Mouse (Mus musculus): ENCODE data around the gene Rbfox3. TPM values are rescaled to one million over a fixed set of nuclear protein-coding genes. Genes with fewer than 3 reads are reported as not detected.

Rbfox3 gene
- polyA plus RNA-seq, 1 experiment: not detected

DNA sequence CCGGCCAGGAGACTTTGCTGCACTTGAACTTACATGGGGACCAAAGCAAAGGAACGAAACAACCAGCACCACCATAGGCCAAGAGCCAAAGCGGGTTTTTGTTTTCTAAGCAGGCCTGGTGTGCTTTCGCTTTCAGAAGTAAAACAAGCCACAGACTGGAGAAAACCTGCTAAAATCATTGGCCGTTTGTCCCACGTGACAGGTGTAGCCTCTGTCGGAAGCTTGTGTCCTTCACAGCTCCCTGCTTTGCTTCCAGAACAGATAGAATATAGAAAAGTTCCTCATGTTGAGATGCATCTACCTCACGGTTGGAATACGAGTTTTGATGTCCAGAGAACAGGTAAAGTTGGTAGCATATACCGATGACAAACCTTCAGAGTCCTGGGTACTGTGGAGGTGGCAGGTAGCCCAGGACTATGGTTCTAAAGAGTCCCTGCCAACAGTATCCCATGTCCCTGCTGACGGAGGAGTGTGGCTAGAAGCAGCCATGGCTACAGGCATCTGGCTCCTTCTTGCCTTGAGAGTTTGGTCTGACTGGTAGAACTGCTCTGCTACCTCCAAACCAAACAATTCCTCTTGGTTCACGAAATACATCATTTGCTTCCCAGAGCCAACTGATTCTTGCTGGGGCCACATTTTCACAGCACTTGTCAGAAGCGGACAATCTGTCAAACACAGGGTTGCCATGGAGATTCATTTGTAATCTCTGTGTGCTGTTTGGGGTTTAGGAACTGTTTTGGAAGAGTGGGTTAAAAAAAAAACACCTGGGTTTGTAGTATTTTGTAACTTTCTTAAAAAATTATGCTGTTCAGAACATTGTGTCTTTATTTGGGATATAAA is 258.8 kb downstream of the Rbfox3 start:
- Histone ChIP-seq H3K27me3 (ENCODE audit: control insufficient read depth, insufficient read depth, insufficient read length) (peaks cover 70% of the 10 kb centered on the region), H3K4me2 (ENCODE audit: low read depth) (no peak overlapping the region), H3K4me3 (no peak overlapping the region), H3K36me3 (ENCODE audit: control insufficient read depth, insufficient read depth) (no peaks in the 10 kb centered on the region), H3ac (ENCODE audit: control insufficient read depth, insufficient read length) (no peak overlapping the region), H3K79me2 (ENCODE audit: control insufficient read depth, insufficient read depth) (no peaks in the 10 kb centered on the region)
- no peak for TF ChIP-seq POLR2AphosphoS2 (IDR thresholded peaks at IDR 0.05; ENCODE audit: insufficient read length, low read depth)
- TF ChIP-seq SRF (IDR thresholded peaks at IDR 0.05; ENCODE audit: control insufficient read depth, insufficient read length, low read depth): no peak
- TF ChIP-seq MAX (IDR thresholded peaks at IDR 0.05; ENCODE audit: low read depth): no peak
- TF ChIP-seq REST (IDR thresholded peaks at IDR 0.05; ENCODE audit: insufficient read depth, insufficient read length): no peak
- TF ChIP-seq MYOD1 (IDR thresholded peaks at IDR 0.05; ENCODE audit: control insufficient read depth in 1 of 3, insufficient read length in 2 of 3, low read depth in 2 of 3): no peak
- TF ChIP-seq POLR2A (IDR thresholded peaks at IDR 0.05; ENCODE audit: insufficient read length, low read depth): no peak
- no peak for TF ChIP-seq TCF12 (IDR thresholded peaks at IDR 0.05; ENCODE audit: insufficient read depth, poor library complexity, severe bottlenecking)
- TF ChIP-seq USF1 (IDR thresholded peaks at IDR 0.05; ENCODE audit: low read depth): no peak
- no peak for TF ChIP-seq E2F4 (IDR thresholded peaks at IDR 0.05; ENCODE audit: insufficient read depth)
- TF ChIP-seq TCF3 (IDR thresholded peaks at IDR 0.05; ENCODE audit: insufficient read length, low read depth): no peak
- no peak for TF ChIP-seq CEBPB (IDR thresholded peaks at IDR 0.05; ENCODE audit: insufficient read depth, poor library complexity, severe bottlenecking)
- TF ChIP-seq MYOG (IDR thresholded peaks at IDR 0.05; ENCODE audit: control insufficient read depth in 1 of 3, insufficient read depth in 1 of 3, insufficient read length in 2 of 3, low read depth in 2 of 3): no peak

- Histone ChIP-seq H3K36me3 (ENCODE audit: control insufficient read depth, insufficient read depth) (no peaks in the 10 kb centered on the region), H3K4me3 (no peak overlapping the region), H3K27me3 (ENCODE audit: control insufficient read depth, insufficient read depth, insufficient read length) (peaks cover 68% of the 10 kb centered on the region), H3K79me2 (ENCODE audit: control insufficient read depth, insufficient read depth) (no peaks in the 10 kb centered on the region), H3K4me2 (ENCODE audit: low read depth) (no peak overlapping the region), H3ac (ENCODE audit: control insufficient read depth, insufficient read length) (no peak overlapping the region)
- TF ChIP-seq MYOD1 (IDR thresholded peaks at IDR 0.05; ENCODE audit: control insufficient read depth in 1 of 3, insufficient read length in 2 of 3, low read depth in 2 of 3): no peak
Observed at GRCm38 (mm10) chr11:118648369-118648768, 263.0 kb downstream of the Rbfox3 start.

GRCm38 (mm10) chr11:118646864-118647263 is 264.5 kb downstream of the Rbfox3 start:
- no peaks in the 10 kb centered on the region for H3K36me3 ChIP-seq (ENCODE audit: control insufficient read depth, insufficient read depth)
- no peak overlapping the region for H3ac ChIP-seq (ENCODE audit: control insufficient read depth, insufficient read length)
- no peak overlapping the region for H3K4me3 ChIP-seq
- TF ChIP-seq TCF12 (IDR thresholded peaks at IDR 0.05; ENCODE audit: insufficient read depth, poor library complexity, severe bottlenecking): no peak
- TF ChIP-seq POLR2A (IDR thresholded peaks at IDR 0.05; ENCODE audit: insufficient read length, low read depth): no peak
- TF ChIP-seq MAX (IDR thresholded peaks at IDR 0.05; ENCODE audit: low read depth): no peak
- TF ChIP-seq MYOD1 (IDR thresholded peaks at IDR 0.05; ENCODE audit: control insufficient read depth in 1 of 3, insufficient read length in 2 of 3, low read depth in 2 of 3): no peak
- TF ChIP-seq CEBPB (IDR thresholded peaks at IDR 0.05; ENCODE audit: insufficient read depth, poor library complexity, severe bottlenecking): no peak
- TF ChIP-seq E2F4 (IDR thresholded peaks at IDR 0.05; ENCODE audit: insufficient read depth): no peak
- no peak for TF ChIP-seq MYOG (IDR thresholded peaks at IDR 0.05; ENCODE audit: control insufficient read depth in 1 of 3, insufficient read depth in 1 of 3, insufficient read length in 2 of 3, low read depth in 2 of 3)
- no peak for TF ChIP-seq POLR2AphosphoS2 (IDR thresholded peaks at IDR 0.05; ENCODE audit: insufficient read length, low read depth)
- no peak for TF ChIP-seq SRF (IDR thresholded peaks at IDR 0.05; ENCODE audit: control insufficient read depth, insufficient read length, low read depth)
- no peak for TF ChIP-seq REST (IDR thresholded peaks at IDR 0.05; ENCODE audit: insufficient read depth, insufficient read length)
- no peak for TF ChIP-seq TCF3 (IDR thresholded peaks at IDR 0.05; ENCODE audit: insufficient read length, low read depth)
- H3K27me3 ChIP-seq (ENCODE audit: control insufficient read depth, insufficient read depth, insufficient read length): peaks cover 65% of the 10 kb centered on the region
- H3K79me2 ChIP-seq (ENCODE audit: control insufficient read depth, insufficient read depth): no peaks in the 10 kb centered on the region
- no peak overlapping the region for H3K4me2 ChIP-seq (ENCODE audit: low read depth)

DNA sequence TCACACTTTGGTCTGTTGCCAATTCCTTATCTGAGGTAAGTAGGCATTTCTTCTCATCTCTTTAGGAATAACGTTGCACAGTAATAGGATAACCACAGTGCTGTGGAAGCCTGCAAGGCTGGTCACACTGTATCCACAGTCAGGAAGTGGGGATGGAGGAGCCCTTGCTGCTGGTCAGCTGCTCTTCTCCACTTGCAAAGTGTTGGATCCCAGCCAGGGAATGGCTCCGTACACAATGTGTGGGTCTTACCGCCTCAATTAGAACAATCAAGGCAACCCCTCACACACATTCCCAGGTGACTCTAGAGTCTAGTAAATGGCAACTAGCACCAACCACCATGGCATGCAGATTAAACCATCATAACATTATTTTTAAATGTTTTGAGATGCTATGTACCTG is 266.2 kb downstream of the Rbfox3 start:
- Histone ChIP-seq H3K79me2 (ENCODE audit: control insufficient read depth, insufficient read depth) (no peaks in the 10 kb centered on the region), H3K36me3 (ENCODE audit: control insufficient read depth, insufficient read depth) (no peaks in the 10 kb centered on the region), H3K4me2 (ENCODE audit: low read depth) (no peak overlapping the region), H3K4me3 (no peak overlapping the region), H3ac (ENCODE audit: control insufficient read depth, insufficient read length) (no peak overlapping the region), H3K27me3 (ENCODE audit: control insufficient read depth, insufficient read depth, insufficient read length) (peaks cover 48% of the 10 kb centered on the region)
- no peak for TF ChIP-seq USF1 (IDR thresholded peaks at IDR 0.05; ENCODE audit: low read depth)
- TF ChIP-seq MAX (IDR thresholded peaks at IDR 0.05; ENCODE audit: low read depth): no peak
- no peak for TF ChIP-seq MYOG (IDR thresholded peaks at IDR 0.05; ENCODE audit: control insufficient read depth in 1 of 3, insufficient read depth in 1 of 3, insufficient read length in 2 of 3, low read depth in 2 of 3)
- TF ChIP-seq TCF3 (IDR thresholded peaks at IDR 0.05; ENCODE audit: insufficient read length, low read depth): no peak
- no peak for TF ChIP-seq REST (IDR thresholded peaks at IDR 0.05; ENCODE audit: insufficient read depth, insufficient read length)
- TF ChIP-seq SRF (IDR thresholded peaks at IDR 0.05; ENCODE audit: control insufficient read depth, insufficient read length, low read depth): no peak
- TF ChIP-seq TCF12 (IDR thresholded peaks at IDR 0.05; ENCODE audit: insufficient read depth, poor library complexity, severe bottlenecking): no peak
- TF ChIP-seq MYOD1 (IDR thresholded peaks at IDR 0.05; ENCODE audit: control insufficient read depth in 1 of 3, insufficient read length in 2 of 3, low read depth in 2 of 3): no peak
- no peak for TF ChIP-seq E2F4 (IDR thresholded peaks at IDR 0.05; ENCODE audit: insufficient read depth)
- no peak for TF ChIP-seq POLR2A (IDR thresholded peaks at IDR 0.05; ENCODE audit: insufficient read length, low read depth)

DNA sequence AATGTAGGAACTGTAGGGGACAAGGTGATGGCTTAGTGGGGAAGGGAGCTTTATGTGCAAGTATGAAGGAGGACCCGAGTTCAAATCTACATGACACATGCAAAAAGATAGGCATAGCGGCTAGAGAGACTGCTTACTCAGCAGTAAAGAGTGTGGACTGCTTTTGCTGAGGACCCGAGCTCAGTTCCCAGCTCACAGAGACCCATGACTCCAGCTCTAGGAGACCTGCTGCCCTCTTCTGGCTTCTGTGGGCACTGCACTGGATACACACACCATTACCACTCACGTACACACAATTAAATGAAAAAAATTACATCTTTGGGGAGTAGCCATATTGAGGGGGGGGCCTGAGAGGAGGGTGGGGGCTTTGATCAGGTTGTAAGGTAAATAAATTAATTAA is 270.7 kb downstream of the Rbfox3 start:
- H3ac ChIP-seq (ENCODE audit: control insufficient read depth, insufficient read length): no peak overlapping the region
- H3K4me3 ChIP-seq: no peak overlapping the region
- no peaks in the 10 kb centered on the region for H3K36me3 ChIP-seq (ENCODE audit: control insufficient read depth, insufficient read depth)
- H3K79me2 ChIP-seq (ENCODE audit: control insufficient read depth, insufficient read depth): no peaks in the 10 kb centered on the region
- H3K27me3 ChIP-seq (ENCODE audit: control insufficient read depth, insufficient read depth, insufficient read length): peaks cover 47% of the 10 kb centered on the region
- TF ChIP-seq USF1 (IDR thresholded peaks at IDR 0.05; ENCODE audit: low read depth): no peak
- no peak for TF ChIP-seq TCF12 (IDR thresholded peaks at IDR 0.05; ENCODE audit: insufficient read depth, poor library complexity, severe bottlenecking)
- no peak for TF ChIP-seq MYOD1 (IDR thresholded peaks at IDR 0.05; ENCODE audit: control insufficient read depth in 1 of 3, insufficient read length in 2 of 3, low read depth in 2 of 3)
- no peak for TF ChIP-seq POLR2AphosphoS2 (IDR thresholded peaks at IDR 0.05; ENCODE audit: insufficient read length, low read depth)
- TF ChIP-seq E2F4 (IDR thresholded peaks at IDR 0.05; ENCODE audit: insufficient read depth): no peak
- TF ChIP-seq CEBPB (IDR thresholded peaks at IDR 0.05; ENCODE audit: insufficient read depth, poor library complexity, severe bottlenecking): no peak
- TF ChIP-seq POLR2A (IDR thresholded peaks at IDR 0.05; ENCODE audit: insufficient read length, low read depth): no peak
- TF ChIP-seq SRF (IDR thresholded peaks at IDR 0.05; ENCODE audit: control insufficient read depth, insufficient read length, low read depth): no peak
- no peak for TF ChIP-seq TCF3 (IDR thresholded peaks at IDR 0.05; ENCODE audit: insufficient read length, low read depth)
- no peak for TF ChIP-seq MYOG (IDR thresholded peaks at IDR 0.05; ENCODE audit: control insufficient read depth in 1 of 3, insufficient read depth in 1 of 3, insufficient read length in 2 of 3, low read depth in 2 of 3)
- no peak for TF ChIP-seq REST (IDR thresholded peaks at IDR 0.05; ENCODE audit: insufficient read depth, insufficient read length)
- TF ChIP-seq MAX (IDR thresholded peaks at IDR 0.05; ENCODE audit: low read depth): no peak
- no peak overlapping the region for H3K4me2 ChIP-seq (ENCODE audit: low read depth)

All from myocyte (in vitro differentiated cells).